Mouse (Mus musculus) CD4-positive, CD25-positive, alpha-beta regulatory T cell, adult 2 months (primary cell): Measurements from ENCODE around the gene Irak3.
"Not testable (repeated sequence)": the region's sequence is repeated elsewhere in the genome, so short reads cannot be mapped to it uniquely, and the experiment has no call there.

ENCODE experiments used
- DNase-seq: peaks from one replicate; pipeline ENCODE4 v3.0.0-alpha.2; 2012; ENCODE audit warnings: low read depth, low spot score

Irak3 gene

GRCm38 (mm10) chr10:120163490-120163889, 38.4 kb downstream of the Irak3 start:
- no peak for DNase-seq

GRCm38 (mm10) chr10:120162840-120163239, 39.1 kb downstream of the Irak3 start:
- no peak for DNase-seq

GRCm38 (mm10) chr10:120160533-120160932, 41.4 kb downstream of the Irak3 start:
- DNase-seq, result no peak

- DNase-seq, result no peak
Measured at GRCm38 (mm10) chr10:120153911-120154310, 48.0 kb downstream of the Irak3 start.

- no peak for DNase-seq
Measured at GRCm38 (mm10) chr10:120151672-120152071, 50.3 kb downstream of the Irak3 start.

GRCm38 (mm10) chr10:120140916-120141516, 60.9 kb downstream of the Irak3 start:
- DNase-seq, result peak; percentile 5

GRCm38 (mm10) chr10:120140193-120140592, 61.7 kb downstream of the Irak3 start:
- no peak for DNase-seq

GRCm38 (mm10) chr10:120136020-120136562, 65.8 kb downstream of the Irak3 start:
- DNase-seq, result no peak

GRCm38 (mm10) chr10:120133697-120134096, 68.2 kb downstream of the Irak3 start:
- DNase-seq, result no peak

GRCm38 (mm10) chr10:120130621-120131020, 71.3 kb downstream of the Irak3 start:
- peak; percentile 62 for DNase-seq

- DNase-seq, result no peak
Measured at GRCm38 (mm10) chr10:120128601-120129277, 73.2 kb downstream of the Irak3 start.

GRCm38 (mm10) chr10:120125465-120125857, 76.5 kb downstream of the Irak3 start:
- no peak for DNase-seq

GRCm38 (mm10) chr10:120124801-120125464, 77.0 kb downstream of the Irak3 start:
- peak; percentile 87 for DNase-seq

- DNase-seq, result peak; percentile 29
Measured at GRCm38 (mm10) chr10:120123721-120124120, 78.2 kb downstream of the Irak3 start.

GRCm38 (mm10) chr10:120115249-120115648, 86.7 kb downstream of the Irak3 start:
- no peak for DNase-seq

- DNase-seq, result no peak
Measured at GRCm38 (mm10) chr10:120114493-120114892, 87.4 kb downstream of the Irak3 start.

GRCm38 (mm10) chr10:120113980-120114379, 88.0 kb downstream of the Irak3 start:
- DNase-seq, result no peak

- not testable (repeated sequence) for DNase-seq
Measured at GRCm38 (mm10) chr10:120113482-120113881, 88.4 kb downstream of the Irak3 start.

GRCm38 (mm10) chr10:120112507-120113396, 89.2 kb downstream of the Irak3 start, which contains the start of gene Helb:
Helb (minus strand) TSS chr10:120112987.
- peak; percentile 98 for DNase-seq

GRCm38 (mm10) chr10:120111691-120112319, 90.1 kb downstream of the Irak3 start:
- peak; percentile 28 for DNase-seq

- DNase-seq, result no peak
Measured at GRCm38 (mm10) chr10:120100806-120101205, 101.1 kb downstream of the Irak3 start.
